Mouse (Mus musculus) ES-Bruce4 (cell line): ENCODE measurements around the gene Gm11549.

Source experiments
- CTCF ChIP-seq: IDR thresholded peaks from one replicate; pipeline ENCODE4 v1.8.1; 2011; ENCODE audit warnings: low read depth, low read length
- EP300 ChIP-seq: IDR thresholded peaks from 2 replicates; pipeline ENCODE4 v1.6.1; 2011; ENCODE audit warnings: low read depth, low read length; ENCODE audit not compliant: insufficient read depth
- POLR2A ChIP-seq: IDR thresholded peaks from one replicate; pipeline ENCODE4 v1.8.1; 2011; ENCODE audit warnings: low read length; ENCODE audit not compliant: insufficient read depth

DNA sequence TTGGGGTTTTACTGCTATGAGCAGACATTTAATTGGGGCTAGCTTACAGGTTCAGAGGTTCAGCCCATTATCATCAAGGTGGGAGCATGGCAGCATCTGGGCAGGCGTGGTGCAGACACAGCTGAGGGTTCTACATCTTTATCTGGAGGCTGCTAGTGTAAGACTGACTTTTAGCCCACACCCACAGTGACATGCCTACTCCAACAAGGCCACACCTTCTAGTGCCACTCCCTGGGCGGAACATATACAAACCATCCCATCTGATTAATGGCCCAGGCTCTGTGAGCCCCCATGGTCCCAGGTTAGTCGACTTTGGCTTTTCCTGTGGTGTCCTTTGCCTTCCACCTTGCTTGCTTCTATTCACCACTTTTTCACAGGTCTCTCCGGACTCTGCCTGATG, 38.0 kb upstream of the Gm11549 start:
- TF ChIP-seq CTCF (no peak), POLR2A (no peak), EP300 (no peak)
